Mouse (Mus musculus) layer of hippocampus, adult 9-11 months (tissue): ENCODE measurements around the gene 6430550D23Rik.
"Not testable (repeated sequence)": the region's sequence is repeated elsewhere in the genome, so short reads cannot be mapped to it uniquely, and the experiment has no call there.

Source experiments
- DNase-seq: peaks from one replicate; pipeline ENCODE4 v3.0.0; 2022

6430550D23Rik gene

DNA sequence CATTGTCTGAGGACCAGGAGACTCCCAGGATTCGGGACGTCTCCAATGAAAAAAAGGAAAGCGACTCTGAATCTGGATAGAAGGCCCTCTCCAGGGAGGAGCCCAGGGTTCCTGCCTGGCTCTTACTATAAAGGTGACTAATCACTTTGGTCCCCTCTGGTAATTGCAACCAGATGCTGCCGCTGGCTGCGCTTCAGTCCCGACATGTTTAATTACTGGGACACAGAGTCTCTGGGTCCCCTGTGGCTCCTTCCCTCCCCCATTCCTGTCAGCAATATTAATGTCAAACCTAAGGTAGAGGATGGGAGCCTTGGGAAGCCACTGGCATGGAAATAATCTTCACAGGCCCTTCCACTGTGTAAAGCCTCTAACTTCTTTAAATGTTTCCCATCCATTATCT lies 58.4 kb downstream of the 6430550D23Rik start:
- no peak for DNase-seq

DNA sequence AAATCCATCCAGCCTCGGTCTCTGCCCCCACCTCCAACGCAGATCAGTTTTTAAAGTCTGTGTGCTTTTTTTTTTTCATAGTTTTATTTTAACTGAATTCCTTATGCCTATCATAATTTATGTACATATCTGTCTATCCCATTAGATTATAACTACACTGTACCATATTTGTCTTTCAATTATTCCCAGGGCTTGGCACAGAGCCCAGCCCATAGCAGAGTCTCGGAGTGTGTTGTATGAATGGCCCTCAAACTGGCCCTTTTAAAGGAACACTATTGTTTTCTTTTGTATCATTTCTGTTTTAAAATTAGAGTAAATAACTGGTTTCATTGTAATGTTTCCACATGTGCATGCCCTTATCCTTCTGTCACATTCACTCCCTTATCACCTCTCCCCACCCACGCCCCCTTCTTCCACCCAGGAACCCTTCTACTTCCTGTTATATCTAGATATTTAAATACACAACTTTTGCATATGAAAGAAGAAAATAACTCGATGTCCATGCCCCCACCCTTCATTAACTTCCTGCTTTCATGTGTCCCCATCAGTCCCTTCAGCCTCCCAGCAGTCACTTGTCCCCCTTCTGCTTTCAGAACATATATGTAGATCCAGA lies 60.3 kb downstream of the 6430550D23Rik start:
- no peak for DNase-seq

DNA sequence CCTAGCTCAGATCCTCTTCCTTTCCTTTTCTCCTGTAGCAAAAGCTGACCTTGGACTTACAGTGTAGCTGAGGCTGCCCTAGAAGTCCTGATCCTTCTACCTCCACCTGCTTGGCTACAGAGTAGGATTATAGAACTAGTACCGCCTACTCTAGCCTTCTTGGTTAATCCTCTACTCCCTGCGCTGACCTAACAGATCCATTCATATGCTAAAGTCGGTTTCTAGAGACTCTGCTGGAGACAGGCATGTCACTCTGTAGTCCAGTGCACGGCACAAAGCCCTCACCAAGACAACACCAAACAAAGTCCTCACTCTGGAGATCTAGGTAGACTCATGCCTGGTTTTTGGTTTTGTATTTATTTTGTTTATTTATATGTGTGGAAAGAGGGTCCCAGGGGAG lies 61.3 kb downstream of the 6430550D23Rik start:
- DNase-seq = no peak

DNA sequence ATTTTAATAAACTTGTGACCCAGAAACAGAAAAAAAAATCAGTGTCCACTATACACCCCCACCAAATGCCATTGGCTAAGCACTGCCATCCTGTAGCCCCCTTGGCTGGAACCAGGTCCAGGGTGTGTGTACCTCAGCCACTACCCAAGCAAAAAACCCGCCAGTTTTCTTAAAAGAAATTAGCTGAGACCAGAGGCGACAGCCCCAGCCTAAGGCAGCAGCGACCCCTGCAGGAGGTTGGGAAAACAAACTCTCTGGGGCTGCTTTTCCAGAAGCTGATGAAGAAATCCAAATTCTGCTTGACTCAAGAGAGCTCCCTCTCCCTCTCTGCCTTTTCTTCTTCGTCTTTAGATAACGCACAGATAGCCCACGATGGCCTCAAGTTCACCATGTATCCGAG lies 61.7 kb downstream of the 6430550D23Rik start:
- no peak for DNase-seq

DNA sequence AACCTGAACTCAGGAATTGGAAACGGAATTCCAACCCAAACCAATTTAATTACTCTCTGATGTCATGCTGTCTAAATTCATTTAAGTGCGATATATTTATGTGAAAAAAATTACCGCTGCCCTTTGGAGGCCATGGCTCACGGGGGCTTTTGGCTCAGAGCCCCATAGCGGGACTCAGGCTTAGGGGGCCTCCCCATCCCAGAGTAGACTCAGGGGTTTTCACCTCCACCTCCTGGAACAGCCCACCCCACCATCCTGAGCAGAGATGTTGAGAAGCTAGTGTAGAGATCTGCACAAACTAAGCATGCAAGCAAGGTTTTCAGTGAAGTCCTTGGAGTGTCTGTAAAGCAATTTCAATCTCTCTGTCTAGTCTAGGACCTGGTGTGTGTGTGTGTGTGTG lies 62.2 kb downstream of the 6430550D23Rik start:
- no peak for DNase-seq

DNA sequence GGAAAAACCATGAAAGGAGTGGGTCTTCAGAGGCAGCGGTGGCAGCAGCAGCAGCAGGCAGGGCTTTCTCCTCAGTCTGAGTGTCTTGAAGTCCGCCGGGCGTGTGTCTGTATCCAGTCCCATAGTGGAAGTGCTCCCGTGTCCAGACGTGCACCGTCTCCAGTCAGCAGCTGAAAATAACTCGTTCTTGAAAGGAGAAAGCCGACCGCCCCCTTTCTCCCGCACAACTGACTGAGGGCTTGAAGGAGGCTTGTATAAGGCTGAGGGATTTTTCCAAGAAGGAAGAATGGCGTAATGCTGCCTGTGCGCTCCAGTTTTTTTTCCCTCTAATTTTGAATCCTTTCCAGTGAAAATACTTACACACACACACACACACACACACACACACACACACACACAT lies 62.7 kb downstream of the 6430550D23Rik start, which contains the start of gene Gdf5:
Gene Gdf5, minus strand, starts transcription at position 244 of the 400 bp plus-strand sequence.
- no peak for DNase-seq

DNA sequence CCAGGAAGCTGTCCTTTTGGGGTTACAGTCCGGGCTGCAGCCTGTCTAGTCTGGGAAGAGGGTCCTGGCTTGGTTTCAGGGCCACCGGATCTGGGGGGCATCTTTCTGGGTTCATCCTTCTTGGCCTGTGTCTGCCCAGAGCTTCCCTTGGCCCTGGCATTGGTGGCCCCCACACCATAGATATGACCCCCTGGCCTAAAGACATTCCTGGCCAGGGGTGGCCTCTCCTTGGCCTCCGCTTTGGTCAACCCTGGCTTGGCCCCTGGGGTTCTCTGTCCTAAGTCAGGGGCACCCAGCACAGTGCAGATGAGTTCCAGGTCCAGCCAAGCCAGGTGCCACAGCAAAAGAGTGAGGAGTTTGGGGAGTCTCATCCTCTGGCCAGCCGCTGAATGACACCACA lies 63.1 kb downstream of the 6430550D23Rik start:
- no peak for DNase-seq

DNA sequence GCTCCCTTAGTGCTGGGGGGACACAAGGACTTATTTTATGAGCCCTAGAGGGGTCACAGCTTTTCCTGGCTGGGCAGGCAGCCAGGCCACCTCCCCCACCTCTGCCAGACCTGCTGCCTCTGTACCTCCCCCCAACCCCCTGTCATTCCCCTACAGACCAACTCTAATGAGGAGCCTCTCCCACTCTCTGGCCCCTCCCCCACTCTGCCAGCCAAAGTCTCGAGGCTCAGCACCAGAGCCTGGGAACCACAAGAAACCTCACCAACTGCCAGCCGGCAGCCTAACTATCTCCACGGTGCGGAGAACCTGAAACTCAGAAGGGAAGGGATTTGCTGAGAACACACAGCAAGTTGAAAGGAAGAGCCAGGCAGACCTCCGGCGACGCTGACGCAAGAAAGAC lies 64.3 kb downstream of the 6430550D23Rik start:
- DNase-seq = no peak

DNA sequence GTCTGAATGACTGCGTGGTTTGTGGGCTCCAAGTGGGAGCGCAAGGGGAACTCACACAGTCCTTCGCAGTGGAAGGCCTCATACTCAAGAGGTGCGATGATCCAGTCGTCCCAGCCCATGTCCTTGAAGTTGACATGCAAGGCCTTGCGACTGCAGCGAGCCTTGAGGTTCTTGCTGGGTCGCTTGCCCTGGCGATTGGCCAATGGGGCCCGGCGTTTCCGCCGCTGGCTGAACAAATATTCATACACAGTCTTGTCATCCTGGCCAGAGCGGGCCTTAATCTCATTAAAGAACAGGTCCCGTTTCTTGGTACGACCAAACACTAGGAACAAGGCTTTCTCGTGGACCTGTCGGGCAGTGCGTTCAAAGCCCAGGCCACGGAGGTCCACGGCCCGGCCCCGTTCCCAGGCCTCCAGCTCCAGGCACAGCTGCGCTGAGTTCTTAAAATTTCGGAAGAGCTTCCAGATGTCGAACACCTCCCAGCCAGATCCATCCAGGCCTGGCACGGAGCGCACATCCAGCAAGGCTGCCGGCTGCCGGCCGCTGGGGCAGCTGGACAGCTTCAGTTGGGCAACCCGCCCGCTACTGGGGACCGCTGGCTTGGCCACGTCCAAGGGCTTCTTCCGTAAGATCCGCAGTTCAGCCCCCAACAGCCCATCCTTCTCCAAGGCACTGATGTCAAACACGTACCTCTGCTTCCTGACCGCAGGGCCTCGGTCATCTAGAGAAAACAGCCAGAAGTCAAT lies 65.9 kb downstream of the 6430550D23Rik start:
- no peak for DNase-seq

DNA sequence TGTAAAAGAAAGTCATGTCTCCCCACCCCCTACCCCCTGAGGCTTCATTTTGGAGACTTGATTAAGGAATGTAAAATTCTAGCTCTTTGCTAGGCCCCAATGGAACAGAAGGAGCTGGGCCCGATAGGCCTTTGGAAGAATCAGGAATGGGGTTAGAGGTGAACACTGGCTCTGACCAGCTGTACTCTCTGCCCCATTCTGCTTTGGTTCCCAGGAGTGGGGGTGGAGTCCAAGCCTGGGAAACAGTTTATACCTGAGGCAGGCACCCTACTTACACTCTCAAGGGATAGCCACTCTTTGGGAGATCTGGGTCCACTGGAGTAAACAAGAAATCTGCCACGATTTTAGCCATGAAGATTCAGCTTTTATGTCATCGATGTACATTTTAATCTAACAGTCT lies 67.1 kb downstream of the 6430550D23Rik start, which contains the start of gene Gm15557:
Gene Gm15557, plus strand, starts transcription at position 48 of the 400 bp plus-strand sequence.
- DNase-seq = no peak

DNA sequence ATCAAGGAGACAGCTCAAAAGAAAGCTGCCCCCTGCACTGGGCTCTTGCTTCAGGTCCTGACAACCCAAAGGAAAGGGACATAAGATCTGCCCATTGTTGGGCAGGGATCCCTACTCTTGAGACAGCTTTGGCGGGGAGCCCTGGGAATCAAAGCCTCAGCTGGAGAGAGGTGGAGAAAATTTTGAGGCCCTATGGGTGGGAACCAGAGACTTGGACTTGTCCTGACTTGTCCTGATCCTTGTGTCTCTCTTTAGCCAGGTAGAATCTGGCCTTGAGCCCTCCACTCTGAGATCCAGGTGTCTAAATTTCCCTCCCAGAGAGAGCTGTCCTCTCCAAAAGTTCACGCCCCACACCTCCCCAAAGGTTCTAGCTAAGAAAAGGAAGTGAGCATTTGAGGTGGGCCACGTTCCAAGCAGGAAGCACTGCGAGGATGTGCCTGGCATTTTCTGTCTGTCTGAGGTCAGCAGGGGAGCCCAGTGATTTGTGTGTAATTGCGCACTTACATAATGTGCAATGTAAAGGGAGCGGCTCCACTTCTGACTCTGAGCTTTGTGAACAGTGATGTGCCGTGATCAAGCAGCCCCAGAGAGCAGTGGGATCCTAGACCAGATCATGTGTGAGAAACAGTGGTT lies 67.8 kb downstream of the 6430550D23Rik start:
- DNase-seq = no peak

DNA sequence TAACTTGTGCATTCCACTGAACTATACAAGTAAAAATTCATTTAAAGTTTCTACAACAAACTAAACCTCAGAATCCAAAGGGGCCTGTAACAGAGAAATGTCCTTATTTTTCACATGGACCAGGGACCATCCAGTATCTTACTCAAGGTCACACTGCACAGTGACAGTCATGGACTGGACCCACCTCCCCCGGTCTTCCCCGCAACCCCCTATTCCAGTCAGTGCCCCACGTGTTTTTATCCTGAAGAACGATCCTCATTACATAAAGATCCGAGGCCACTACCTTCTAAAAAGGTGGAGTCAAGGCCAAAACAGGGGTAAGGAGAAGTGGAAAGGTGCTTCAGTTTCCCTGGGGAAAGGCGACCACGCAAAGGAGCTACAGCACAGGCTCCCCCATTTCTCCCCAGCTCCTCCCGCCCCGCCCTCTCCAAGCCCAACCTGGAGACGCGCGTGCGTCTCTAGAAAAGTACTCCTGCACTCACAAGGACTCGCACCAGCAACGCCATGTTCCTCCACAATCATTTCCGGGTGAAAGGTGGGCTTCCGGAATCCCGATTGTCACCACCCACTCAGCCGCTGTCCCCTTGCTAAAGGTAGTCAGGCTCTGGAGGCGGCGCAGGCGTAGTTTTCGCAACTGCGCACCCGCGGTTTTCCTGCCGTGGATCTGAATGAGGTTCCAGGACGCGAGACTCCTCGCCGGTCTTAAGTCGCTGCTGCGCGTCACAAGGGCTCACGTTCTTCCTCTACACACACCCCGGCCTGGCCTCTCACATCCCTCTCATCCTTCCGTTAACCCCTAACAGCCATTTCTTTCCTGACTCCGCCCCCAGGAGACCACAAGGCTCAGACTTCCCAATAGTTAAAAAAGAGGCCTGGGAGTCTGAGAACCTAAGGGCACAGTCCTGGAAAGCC lies 78.0 kb downstream of the 6430550D23Rik start, which contains the start of gene Uqcc1:
Gene Uqcc1, minus strand, starts transcription at position 780 of the 912 bp plus-strand sequence.
- DNase-seq = peak; percentile 96

DNA sequence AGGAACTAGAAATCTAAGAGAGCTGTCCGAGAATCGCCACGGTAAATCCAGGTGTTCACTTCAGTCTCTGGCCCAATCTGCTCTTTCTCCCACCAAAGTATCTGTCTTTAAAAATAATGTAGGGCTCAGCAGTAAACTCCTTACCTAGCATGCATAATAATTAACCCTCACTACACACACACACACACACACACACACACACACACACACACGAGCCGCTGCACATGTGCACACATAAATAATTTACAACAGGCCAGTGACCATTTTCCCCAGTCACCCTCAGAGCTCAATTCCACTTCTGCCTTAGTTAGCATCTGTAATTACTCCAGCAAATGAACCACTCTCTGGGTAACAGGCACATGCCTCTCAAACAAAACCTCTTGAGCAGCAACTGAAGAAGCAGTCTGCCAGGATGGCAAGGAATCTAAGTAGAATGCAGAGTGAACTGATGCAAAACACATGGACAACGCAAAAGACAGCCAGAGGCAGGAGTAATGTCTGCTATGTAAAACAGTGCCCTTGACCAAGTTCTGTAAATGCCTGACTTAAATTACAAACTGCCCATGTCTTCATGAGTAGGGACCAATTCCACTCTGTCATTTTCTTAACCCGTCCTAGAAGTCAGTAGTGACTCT lies 78.9 kb downstream of the 6430550D23Rik start:
- no peak for DNase-seq

DNA sequence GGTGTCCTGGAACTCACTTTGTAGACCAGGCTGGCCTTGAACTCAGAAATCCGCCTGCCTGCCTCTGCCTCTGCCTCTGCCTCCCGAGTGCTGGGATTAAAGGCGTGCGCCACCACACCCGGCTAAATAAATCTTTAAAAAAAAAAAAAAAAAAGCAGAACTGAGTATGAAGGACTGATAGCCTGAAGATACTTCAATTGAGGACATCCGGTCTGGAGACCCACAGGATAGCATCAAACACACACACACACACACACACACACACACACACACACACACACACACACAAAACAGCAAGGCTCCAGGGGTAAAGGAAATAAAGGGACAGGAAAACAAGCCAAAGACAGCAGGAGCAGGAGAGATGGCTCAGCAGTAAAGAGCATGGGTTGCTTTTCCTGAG lies 82.6 kb downstream of the 6430550D23Rik start:
- DNase-seq = not testable (repeated sequence)
